Mouse (Mus musculus) lung, postnatal 0 days (tissue): ENCODE measurements at regions not wholly inside any gene's neighbourhood (a gene's known extent, or its start where the extent isn't known, plus 50 kb on each side); places are given as distances from the start of the nearest gene placed in this dataset.

Source experiments
- CTCF ChIP-seq: IDR thresholded peaks from 2 replicates; pipeline ENCODE4 v1.5.1; 2016; ENCODE audit warnings: antibody characterized with exemption, mild to moderate bottlenecking
- EP300 ChIP-seq: IDR thresholded peaks from 2 replicates; pipeline ENCODE4 v1.6.1; 2016; ENCODE audit warnings: antibody characterized with exemption, mild to moderate bottlenecking, control low read depth

GRCm38 (mm10) chr17:64984276-64985011 is 148.6 kb upstream of the 4930583I09Rik start:
- TF ChIP-seq CTCF (no peak), EP300 (no peak)
